Mouse (Mus musculus): ENCODE data around the gene Orai1. TPM values are rescaled to one million over a fixed set of nuclear protein-coding genes. Genes with fewer than 3 reads are reported as not detected.
A peak's percentile ranks its signal among the peaks of the same experiment; 100 is the strongest.
"Not testable (repeated sequence)": the region's sequence is repeated elsewhere in the genome, so short reads cannot be mapped to it uniquely, and the experiment has no call there.

The Orai1 gene
- total RNA-seq, 2 experiments from 2014 or later = 3.9 to 6.0 TPM

GRCm38 (mm10) chr5:123059757-123060520 lies 45.1 kb downstream of the Orai1 start:
- no peak for ATAC-seq (replicated peaks; ENCODE audit: low FRiP score, low TSS enrichment, poor library complexity, severe bottlenecking)

DNA sequence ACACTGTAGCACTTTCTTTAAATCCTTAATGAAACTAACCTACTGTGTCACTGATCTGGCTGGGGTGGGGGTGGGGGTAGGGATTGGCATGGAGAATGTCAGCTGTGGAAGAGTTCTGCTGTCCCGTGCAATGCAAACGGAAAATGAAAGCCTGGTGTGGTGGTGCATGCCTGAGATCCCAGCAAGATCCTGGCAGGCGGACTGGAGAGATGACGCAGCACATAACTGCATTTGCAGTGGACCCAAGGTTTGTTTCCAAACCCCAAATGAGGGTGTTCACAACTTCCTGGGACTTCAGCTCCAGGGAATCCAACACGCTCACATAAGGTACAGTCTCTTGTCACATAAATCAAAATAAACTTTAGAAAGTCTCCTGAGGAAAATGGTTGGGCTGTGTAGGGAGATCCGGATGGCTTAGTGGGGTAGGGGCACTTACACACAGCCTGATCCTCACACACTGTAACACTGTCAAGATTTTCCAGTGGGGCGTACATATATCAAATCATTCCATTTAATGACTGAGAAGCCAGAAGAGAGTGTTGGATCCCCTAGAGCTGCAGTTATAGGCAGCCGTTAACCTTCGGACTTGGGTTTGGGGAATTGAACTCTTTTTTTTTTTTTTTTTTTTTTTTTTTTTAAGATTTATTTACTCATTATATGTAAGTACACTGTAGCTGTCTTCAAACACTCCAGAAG lies 46.0 kb downstream of the Orai1 start:
- no peak for ATAC-seq (replicated peaks; ENCODE audit: low FRiP score, low TSS enrichment, poor library complexity, severe bottlenecking)

DNA sequence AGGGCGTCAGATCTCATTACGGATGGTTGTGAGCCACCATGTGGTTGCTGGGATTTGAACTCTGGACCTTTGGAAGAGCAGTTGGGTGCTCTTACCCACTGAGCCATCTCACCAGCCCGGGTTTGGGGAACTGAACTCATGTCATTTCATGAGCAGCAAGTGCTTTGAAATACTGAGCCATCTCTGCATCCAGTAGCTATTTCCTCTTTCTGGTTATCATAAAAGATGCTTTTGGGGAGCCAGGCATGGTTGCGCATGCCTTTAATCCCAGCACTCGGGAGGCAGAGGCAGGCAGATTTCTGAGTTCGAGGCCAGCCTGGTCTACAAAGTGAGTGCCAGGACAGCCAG lies 46.5 kb downstream of the Orai1 start:
- not testable (repeated sequence) for ATAC-seq (replicated peaks; ENCODE audit: low FRiP score, low TSS enrichment, poor library complexity, severe bottlenecking)

DNA sequence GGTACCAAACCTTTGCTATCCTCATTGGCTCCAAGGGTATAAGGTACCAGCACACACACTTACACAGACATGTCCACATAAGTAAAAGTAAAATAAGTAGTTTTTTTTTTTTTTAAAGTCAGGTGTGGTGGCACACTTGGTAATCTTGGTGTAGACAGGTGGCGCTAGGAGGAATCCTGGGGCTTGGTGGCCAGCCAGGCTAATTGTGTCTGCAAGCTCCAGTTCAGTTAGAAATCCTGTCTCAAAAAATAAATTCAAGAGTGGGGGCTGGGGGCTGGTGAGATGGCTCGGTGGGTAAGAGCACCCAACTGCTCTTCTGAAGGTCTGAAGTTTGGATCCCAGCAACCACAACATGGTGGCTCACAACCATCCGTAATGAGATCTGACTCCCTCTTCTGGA lies 48.3 kb downstream of the Orai1 start:
- ATAC-seq (replicated peaks; ENCODE audit: low FRiP score, low TSS enrichment, poor library complexity, severe bottlenecking) = no peak

DNA sequence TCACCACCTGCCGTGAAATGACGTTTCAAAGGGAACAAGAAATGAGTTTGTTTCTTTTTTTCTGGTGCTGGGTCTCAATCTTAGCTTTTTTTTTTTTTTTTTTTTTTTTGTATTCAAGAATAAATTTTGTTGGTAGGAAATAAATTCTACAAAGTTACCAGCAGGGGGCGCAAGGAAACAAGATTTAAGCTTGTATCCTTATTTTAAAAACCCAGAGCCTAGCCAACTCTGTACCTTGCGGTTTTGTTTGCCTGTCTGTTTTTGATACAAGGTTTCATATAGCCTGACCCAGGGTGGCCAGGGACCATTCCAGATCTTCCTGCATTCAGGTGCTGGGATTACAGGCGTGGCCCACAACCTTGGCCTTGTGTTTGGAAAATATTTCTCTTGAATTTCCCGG lies 49.3 kb downstream of the Orai1 start:
- 0 out of 2 replicates have a peak, but pooled peaks have one; percentile 21 for ATAC-seq (replicated peaks; ENCODE audit: low FRiP score, low TSS enrichment, poor library complexity, severe bottlenecking)

DNA sequence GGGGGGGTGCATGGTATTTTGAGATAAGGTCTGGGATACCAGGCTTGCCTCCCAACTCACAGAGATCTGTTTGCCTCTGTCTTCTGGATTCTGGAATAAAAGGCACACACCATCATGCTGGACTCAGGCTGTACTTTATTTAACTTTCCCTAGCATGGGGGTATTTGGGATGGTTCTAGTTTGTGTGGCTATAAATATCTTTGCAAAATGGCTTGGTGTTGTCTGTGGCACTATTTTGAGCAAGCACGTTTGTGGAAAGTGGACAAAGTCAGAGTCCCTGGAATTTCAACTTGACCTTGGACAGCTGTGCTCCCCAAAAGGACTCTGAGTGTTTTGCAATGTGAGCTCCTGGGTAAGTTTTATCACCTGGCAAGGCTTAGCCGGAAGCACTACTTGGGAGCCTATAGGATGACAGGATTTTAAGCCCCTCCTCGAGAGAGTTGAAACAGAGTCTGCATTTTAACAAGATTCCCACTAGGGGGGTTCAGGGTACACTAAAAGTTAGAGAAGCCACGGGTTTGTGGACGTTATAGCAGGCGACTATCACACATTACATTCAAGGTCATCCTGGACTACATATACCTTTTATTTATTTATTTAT lies 52.6 kb downstream of the Orai1 start:
- peak; percentile 93 for ATAC-seq (replicated peaks; ENCODE audit: low FRiP score, low TSS enrichment, poor library complexity, severe bottlenecking)

- ATAC-seq (replicated peaks; ENCODE audit: low FRiP score, low TSS enrichment, poor library complexity, severe bottlenecking) = no peak
Observed at GRCm38 (mm10) chr5:123068115-123068514, 53.2 kb downstream of the Orai1 start, which contains the start of gene Tmem120b. Tmem120b (plus strand) TSS chr5:123068415.

DNA sequence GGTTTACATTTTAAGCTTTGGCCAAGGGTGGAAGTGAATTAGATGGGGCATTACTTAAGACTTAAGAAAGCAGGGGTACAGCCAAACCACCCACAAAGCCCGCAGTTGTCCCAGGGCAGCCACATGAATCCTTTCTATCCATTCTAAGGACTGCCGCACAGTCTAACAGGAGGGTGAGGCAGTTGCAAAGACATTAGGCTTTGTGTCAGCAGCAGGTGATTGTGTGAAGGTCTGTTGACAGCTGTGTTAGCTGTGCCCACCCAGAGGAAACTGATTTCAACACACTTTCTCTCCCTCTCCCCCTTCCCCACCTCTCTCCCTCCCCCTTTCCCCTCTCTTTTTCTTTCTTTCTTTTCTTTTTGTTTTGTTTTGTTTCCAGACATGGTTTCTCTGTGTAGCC lies 53.8 kb downstream of the Orai1 start:
- ATAC-seq (replicated peaks; ENCODE audit: low FRiP score, low TSS enrichment, poor library complexity, severe bottlenecking) = no peak

DNA sequence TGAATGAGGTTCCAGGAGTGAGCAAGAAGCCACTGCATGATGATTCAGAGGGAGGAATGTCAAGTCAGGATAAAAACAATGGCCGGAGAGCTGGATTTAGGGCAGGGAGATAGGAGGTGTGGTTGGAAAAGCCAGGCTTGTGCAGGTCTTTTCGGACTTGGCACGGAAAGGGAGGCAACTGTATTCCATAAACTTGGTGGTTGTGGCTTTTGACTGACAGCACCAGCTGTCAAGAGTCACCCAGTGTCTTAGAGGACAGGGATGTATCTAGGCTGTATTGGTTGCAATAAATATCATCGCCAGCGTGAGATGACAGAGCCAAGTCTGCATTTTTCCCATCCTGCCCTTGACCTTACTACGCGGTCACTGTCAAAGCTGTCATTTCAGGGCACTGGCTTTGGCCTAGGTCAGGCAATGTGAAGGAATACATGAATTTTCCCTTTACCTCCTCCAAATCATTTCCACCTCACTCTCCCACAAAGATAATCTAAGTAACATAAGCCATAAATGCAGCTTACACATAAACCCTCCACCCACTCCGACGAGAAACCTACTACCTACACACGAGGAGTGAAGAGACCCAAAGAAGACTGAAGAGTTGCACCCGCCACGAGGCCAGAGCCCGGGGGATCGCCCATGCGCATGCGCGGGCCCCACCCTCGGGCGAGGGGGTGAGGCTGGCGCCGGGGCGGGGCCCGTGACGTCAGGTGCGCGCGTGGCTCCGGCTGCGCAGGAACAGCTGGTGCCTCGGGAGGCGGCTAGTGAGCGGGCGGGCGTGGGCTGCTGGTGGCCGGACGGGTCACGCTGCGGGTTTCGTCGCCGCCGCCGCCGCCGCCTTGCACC lies 60.9 kb downstream of the Orai1 start:
- ATAC-seq (replicated peaks; ENCODE audit: low FRiP score, low TSS enrichment, poor library complexity, severe bottlenecking) = peak; percentile 67

GRCm38 (mm10) chr5:123076419-123077281 lies 61.8 kb downstream of the Orai1 start:
- ATAC-seq (replicated peaks; ENCODE audit: low FRiP score, low TSS enrichment, poor library complexity, severe bottlenecking) = peak; percentile 92

DNA sequence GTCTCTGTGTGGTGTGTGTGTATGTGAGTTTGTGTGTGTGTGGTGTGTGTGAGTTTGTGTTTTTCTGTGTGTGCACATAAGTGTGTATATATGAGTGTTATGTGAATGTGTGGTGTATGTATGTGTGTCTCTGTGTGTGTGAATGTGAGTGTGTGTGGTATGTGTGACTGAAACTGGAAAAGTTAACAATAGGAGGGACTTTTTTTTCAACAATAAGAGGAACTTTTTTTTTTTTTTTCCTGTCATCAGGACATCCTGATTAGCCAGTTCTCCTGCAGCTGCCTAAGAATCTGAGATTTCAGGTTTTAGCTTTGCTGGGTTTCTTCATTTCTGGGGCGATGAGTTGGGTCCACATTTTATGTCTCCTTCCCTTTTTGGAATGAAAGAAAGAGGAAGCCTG lies 64.7 kb downstream of the Orai1 start:
- no peak for ATAC-seq (replicated peaks; ENCODE audit: low FRiP score, low TSS enrichment, poor library complexity, severe bottlenecking)

DNA sequence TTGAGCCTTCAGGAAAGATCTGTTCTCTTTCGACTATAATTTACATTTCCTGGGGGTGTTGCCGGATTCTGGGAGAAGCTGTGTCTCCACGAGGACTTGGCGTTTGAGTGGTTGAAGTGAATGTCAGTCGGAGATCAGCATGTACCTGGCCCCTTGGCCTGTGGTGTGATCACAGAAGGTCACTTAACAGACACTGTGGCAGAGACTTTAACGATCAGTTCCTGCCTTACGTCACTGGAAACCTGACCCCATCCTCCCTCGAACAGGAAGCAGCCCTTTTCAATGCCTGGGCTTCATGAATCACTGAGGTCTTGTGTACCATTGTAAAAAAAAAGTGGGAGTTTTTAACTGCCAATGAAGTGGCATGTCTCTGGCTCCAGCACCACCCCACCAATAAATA lies 65.2 kb downstream of the Orai1 start:
- no peak for ATAC-seq (replicated peaks; ENCODE audit: low FRiP score, low TSS enrichment, poor library complexity, severe bottlenecking)

Other genes starting within 250 kb of the Orai1 start
- 39.0 and 40.9 TPM in 2 replicates for gene Camkk2, start 235.7 kb upstream of the Orai1 start, total RNA-seq (2014; fragmentation: Nextera tagmentation)
- gene Camkk2, start 235.7 kb upstream of the Orai1 start, total RNA-seq (2017) = 15.8 and 18.4 TPM in 2 replicates
- gene Anapc5, start 193.7 kb upstream of the Orai1 start, total RNA-seq (2014; fragmentation: Nextera tagmentation) = 338 and 413 TPM in 2 replicates
- 279 and 302 TPM in 2 replicates for gene Anapc5, start 193.7 kb upstream of the Orai1 start, total RNA-seq (2017)
- 7.6 and 10.4 TPM in 2 replicates for gene Rnf34, start 165.0 kb upstream of the Orai1 start, total RNA-seq (2014; fragmentation: Nextera tagmentation)
- 15.4 and 22.2 TPM in 2 replicates for gene Rnf34, start 165.0 kb upstream of the Orai1 start, total RNA-seq (2017)
- 58.8 and 70.5 TPM in 2 replicates for gene Kdm2b, start 25.3 kb upstream of the Orai1 start, total RNA-seq (2014; fragmentation: Nextera tagmentation)
- 62.3 and 64.0 TPM in 2 replicates for gene Kdm2b, start 25.3 kb upstream of the Orai1 start, total RNA-seq (2017)
- gene Morn3, start 31.9 kb downstream of the Orai1 start, total RNA-seq (2014; fragmentation: Nextera tagmentation) = not detected in 2 replicates
- gene Morn3, start 31.9 kb downstream of the Orai1 start, total RNA-seq (2017) = not detected in 2 replicates
- gene Tmem120b, start 53.3 kb downstream of the Orai1 start, total RNA-seq (2014; fragmentation: Nextera tagmentation) = 22.0 and 24.8 TPM in 2 replicates
- gene Tmem120b, start 53.3 kb downstream of the Orai1 start, total RNA-seq (2017) = 4.0 and 12.6 TPM in 2 replicates
- 3.2 TPM in 1 of 2 replicates, not detected in the other for gene Rhof, start 117.6 kb downstream of the Orai1 start, total RNA-seq (2014; fragmentation: Nextera tagmentation)
- 0.61 and 1.1 TPM in 2 replicates for gene Rhof, start 117.6 kb downstream of the Orai1 start, total RNA-seq (2017)
- 37.1 and 43.9 TPM in 2 replicates for gene Setd1b, start 127.1 kb downstream of the Orai1 start, total RNA-seq (2014; fragmentation: Nextera tagmentation)
- 2.1 and 3.9 TPM in 2 replicates for gene Setd1b, start 127.1 kb downstream of the Orai1 start, total RNA-seq (2017)
- 89.8 and 96.1 TPM in 2 replicates for gene Psmd9, start 154.3 kb downstream of the Orai1 start, total RNA-seq (2014; fragmentation: Nextera tagmentation)
- 36.0 and 41.0 TPM in 2 replicates for gene Psmd9, start 154.3 kb downstream of the Orai1 start, total RNA-seq (2017)
- gene Hpd, start 167.7 kb downstream of the Orai1 start, total RNA-seq (2014; fragmentation: Nextera tagmentation) = not detected in 2 replicates
- not detected in 2 replicates for gene Hpd, start 167.7 kb downstream of the Orai1 start, total RNA-seq (2017)
- gene Wdr66, start 237.0 kb downstream of the Orai1 start, total RNA-seq (2014; fragmentation: Nextera tagmentation) = not detected in 2 replicates
- gene Wdr66, start 237.0 kb downstream of the Orai1 start, total RNA-seq (2017) = 0.28 TPM in 1 of 2 replicates, not detected in the other